7 mouse cellular contexts compared by ENCODE assay signal in genomic region chr9:121385091-121385748, GRCm38 (mm10).
DNase-seq lines count a peak whose midpoint lies in the region; ATAC-seq and TF ChIP-seq lines count a peak whose summit lies in the region.

No protein-coding gene starts in this region.

- peak overlapping the region; percentile 79 for H3K27ac ChIP-seq in forebrain, postnatal 0 days (ENCODE audit: low read depth, low read length)
- no peak overlapping the region for H3K27ac ChIP-seq in hindbrain, embryonic 11.5 days (ENCODE audit: low read depth, low read length)

- peaks cover 15% of the 10 kb centered on the region; the same call in 1 of the 2 replicates for H3K4me1 ChIP-seq in forebrain, postnatal 0 days (ENCODE audit: insufficient read depth)
- no peaks in the 10 kb centered on the region; the same call in 1 of the 2 replicates for H3K4me1 ChIP-seq in hindbrain, embryonic 11.5 days (replicated peaks; ENCODE audit: control insufficient read depth, insufficient read depth, low read length)
- peaks cover 50% of the 10 kb centered on the region for H3K4me1 ChIP-seq in megakaryocyte, embryonic 14.5 days

- in situ Hi-C loops in Patski (cut with MboI; ENCODE audit: low pct_unique_long_range_greater_than_20kb), result loop anchor here (5.0 kb wide), 1 partner anchor 62 kb away; no protein-coding TSS in a partner anchor

- CTCF ChIA-PET in Patski (lab: Charles Lee), result interaction anchor here (0.8 to 1.9 kb wide), 6 partner anchors 9 to 290 kb away, joined by 3 to 6 read pairs (median 4); no protein-coding TSS in a partner anchor

- no peak overlapping the region for H3K4me3 ChIP-seq in forebrain, postnatal 0 days (ENCODE audit: low read depth, low read length)
- no peak overlapping the region for H3K4me3 ChIP-seq in hindbrain, embryonic 11.5 days (ENCODE audit: low read depth, low read length)
- peak overlapping the region; percentile 64 for H3K4me3 ChIP-seq in megakaryocyte, embryonic 14.5 days (replicated peaks)

- no peaks in the 10 kb centered on the region for H3K9me3 ChIP-seq in forebrain, postnatal 0 days (ENCODE audit: low read length)
- H3K9me3 ChIP-seq in hindbrain, embryonic 11.5 days (ENCODE audit: control insufficient read depth, low read length), result no peaks in the 10 kb centered on the region
- no peaks in the 10 kb centered on the region for H3K9me3 ChIP-seq in megakaryocyte, embryonic 14.5 days

- POLR2A ChIA-PET in Patski (lab: Charles Lee), result interaction anchor here (0.6 kb wide), 1 partner anchor 438 kb away, joined by 3 read pairs; no protein-coding TSS in a partner anchor

- no peaks in the 10 kb centered on the region for H3K36me3 ChIP-seq in forebrain, postnatal 0 days (ENCODE audit: insufficient read depth)
- no peaks in the 10 kb centered on the region for H3K36me3 ChIP-seq in hindbrain, embryonic 11.5 days (ENCODE audit: control insufficient read depth, insufficient read depth, low read length)
- no peaks in the 10 kb centered on the region for H3K36me3 ChIP-seq in megakaryocyte, embryonic 14.5 days (replicated peaks; ENCODE audit: low read length)

- no peaks in the 10 kb centered on the region for H3K27me3 ChIP-seq in Patski
- H3K27me3 ChIP-seq in forebrain, postnatal 0 days (ENCODE audit: insufficient read depth, low read length), result no peaks in the 10 kb centered on the region
- H3K27me3 ChIP-seq in hindbrain, embryonic 11.5 days (ENCODE audit: control insufficient read depth, insufficient read depth, low read length), result no peaks in the 10 kb centered on the region
- H3K27me3 ChIP-seq in megakaryocyte, embryonic 14.5 days (replicated peaks), result peaks cover 62% of the 10 kb centered on the region

- peak overlapping the region; percentile 17; the same call in 1 of the 2 replicates for H3K4me2 ChIP-seq in forebrain, postnatal 0 days (ENCODE audit: low read depth)
- no peak overlapping the region for H3K4me2 ChIP-seq in hindbrain, embryonic 11.5 days (replicated peaks; ENCODE audit: low read depth, low read length)

- TF ChIP-seq CTCF in Patski (IDR thresholded peaks at IDR 0.05), result peak; percentile 91
- TF ChIP-seq CTCF in forebrain, postnatal 0 days (IDR thresholded peaks at IDR 0.05; ENCODE audit: low read depth), result peak; percentile 95

- H3K9ac ChIP-seq in forebrain, postnatal 0 days, result peak overlapping the region; percentile 39
- H3K9ac ChIP-seq in hindbrain, embryonic 11.5 days (ENCODE audit: low read depth, low read length), result peak overlapping the region; percentile 20; the same call in 1 of the 2 replicates

- DNase-seq in Patski (ENCODE audit: low read depth, low spot score), result no peak
- peak; percentile 89 to 93 for DNase-seq in cerebellum, adult 18-20 months
- peak; percentile 90 for DNase-seq in forebrain, postnatal 0 days
- peak; percentile 91 for DNase-seq in hindbrain, embryonic 11.5 days (ENCODE audit: low spot score)
- DNase-seq in left cerebral cortex, adult 8-10 months (ENCODE audit: low spot score in 2 of 2), result peak; percentile 78 to 88
- DNase-seq in right cerebral cortex, postnatal 14 days, result peak; percentile 86

- WGBS in forebrain, postnatal 0 days, result 28% methylated on average over 16 of the region's 16 CpGs
- 32% methylated on average over 16 of the region's 16 CpGs for WGBS in hindbrain, embryonic 11.5 days

- ATAC-seq in Patski, result no peak
- ATAC-seq in forebrain, postnatal 0 days, result peak; percentile 62
- ATAC-seq in hindbrain, embryonic 11.5 days (ENCODE audit: low FRiP score), result peak; percentile 39; the same call in 1 of the 2 replicates
